Mouse (Mus musculus): ENCODE data around the gene Cep57l1.

The Cep57l1 gene

DNA sequence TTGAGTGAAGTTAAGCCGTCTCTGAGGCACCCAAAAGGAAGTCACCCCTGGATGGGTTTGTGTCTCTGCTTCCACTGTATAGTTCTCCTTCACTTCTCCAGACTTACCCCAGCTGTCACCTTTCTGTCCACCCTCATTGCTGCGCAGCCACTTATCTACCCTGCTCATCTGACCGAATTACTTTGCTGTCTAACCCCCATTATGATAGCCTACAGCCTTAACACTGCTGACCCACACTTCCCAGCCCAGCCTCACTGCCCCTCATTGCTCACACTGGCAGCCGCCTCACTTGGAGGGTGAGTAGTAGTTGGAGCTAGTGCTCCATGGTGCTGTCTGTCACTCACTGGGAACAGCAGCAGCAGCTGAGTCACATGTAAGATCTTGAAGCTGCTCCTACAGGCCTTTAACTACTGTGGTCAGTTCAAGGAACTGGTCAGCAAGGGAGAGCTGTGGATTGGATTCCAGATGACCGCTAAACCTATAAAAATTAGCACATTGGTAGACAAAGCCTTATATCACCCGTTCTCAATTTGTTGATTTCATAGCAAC, 4.7 kb upstream of the Cep57l1 start:
- no peak for DNase-seq

DNA sequence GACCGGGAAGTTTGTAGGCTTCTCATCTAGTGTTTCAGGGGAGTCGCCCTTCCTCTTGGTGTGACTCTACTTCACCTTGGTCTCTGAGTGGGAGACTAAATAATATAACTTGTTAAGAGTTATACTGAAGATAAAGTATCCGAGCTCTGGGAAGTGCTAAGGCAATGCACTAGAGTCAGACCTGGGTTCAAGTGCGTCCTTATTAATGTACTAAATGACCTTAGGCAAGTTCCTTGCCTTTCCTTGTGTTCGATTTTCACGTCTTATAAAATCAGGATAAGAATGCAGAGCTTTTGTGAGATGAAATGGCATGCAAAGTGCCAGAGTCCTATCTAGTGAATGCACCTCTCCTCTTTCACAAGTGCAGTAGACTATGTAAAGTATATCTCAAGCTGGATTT, 2.9 kb upstream of the Cep57l1 start:
- DNase-seq: no peak

DNA sequence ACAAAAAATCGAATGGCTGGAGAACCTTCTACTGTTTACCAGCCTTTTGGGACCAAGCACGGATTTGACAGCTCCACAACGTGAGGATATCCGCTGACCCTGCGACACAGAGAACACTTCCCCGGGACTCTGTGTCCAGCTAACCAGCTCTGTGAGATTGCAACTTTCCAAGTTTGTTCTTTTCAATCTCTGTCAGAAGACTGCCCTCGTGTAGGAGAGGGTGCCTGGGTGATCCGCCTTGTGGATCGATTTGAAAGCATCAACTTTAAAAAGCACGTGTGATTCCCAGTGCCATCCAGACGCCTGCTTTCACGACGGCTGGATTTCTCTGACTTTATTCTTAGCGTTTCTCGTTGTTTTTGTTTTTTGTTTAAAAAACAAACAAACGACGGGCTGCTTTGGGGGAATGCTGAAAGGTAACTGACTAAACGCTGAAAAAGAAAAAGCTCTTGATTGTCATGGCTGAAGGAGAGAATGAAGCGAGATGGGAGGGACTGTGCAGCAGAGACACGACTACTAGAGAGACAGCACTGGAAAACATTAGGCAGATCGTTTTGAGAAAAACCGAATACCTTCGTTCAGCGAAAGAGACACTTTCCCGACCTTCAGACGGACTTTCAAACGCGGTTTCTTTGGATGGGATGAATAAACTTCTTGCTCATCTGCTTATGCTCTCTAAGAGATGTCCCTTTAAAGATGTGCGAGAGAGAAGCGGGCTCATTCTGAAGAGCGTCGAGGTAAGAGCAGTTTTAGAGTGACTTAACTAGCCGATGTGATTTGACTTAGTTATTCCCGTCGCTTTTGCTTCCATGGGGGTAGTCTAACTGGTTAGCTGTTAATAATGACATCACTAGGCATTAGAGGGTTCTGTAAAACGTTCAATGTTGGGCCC, 1.1 kb upstream of the Cep57l1 start:
- DNase-seq: no peak

- peak; percentile 94 for DNase-seq
Measured at GRCm38 (mm10) chr10:41809080-41809770, 446 bp downstream of the Cep57l1 start.

DNA sequence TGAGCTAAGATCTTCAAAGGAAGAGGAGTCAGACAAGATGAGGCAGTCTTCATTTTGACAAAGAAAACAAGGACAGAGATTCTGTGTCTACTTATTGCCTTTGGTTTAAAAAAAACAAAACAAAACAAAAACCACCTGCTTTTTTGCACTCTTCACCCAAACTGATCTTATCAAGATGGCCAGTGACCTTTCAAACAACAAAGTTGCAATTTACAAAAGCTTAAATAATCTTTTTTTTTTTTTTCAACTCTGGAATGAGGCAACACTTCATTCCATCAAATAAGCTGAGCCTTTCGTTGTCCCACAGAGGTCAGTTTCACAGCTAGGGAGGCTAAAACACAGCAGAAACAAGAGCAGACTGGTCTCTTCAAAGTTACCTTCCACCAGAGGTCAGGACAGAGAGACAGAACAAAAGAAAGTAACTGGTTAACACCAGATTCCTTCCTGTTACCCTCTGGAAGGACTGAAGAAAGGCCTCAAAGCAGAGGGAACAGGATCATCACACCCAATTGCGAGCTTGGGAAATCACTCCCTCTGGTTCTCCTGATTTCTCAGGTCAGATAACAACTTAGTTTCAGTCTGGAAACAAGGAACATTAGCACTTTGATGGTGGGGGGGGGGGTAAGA, 3.8 kb downstream of the Cep57l1 start:
- DNase-seq: no peak

- no peak for DNase-seq
Measured at GRCm38 (mm10) chr10:41804711-41805110, 5.0 kb downstream of the Cep57l1 start.

DNA sequence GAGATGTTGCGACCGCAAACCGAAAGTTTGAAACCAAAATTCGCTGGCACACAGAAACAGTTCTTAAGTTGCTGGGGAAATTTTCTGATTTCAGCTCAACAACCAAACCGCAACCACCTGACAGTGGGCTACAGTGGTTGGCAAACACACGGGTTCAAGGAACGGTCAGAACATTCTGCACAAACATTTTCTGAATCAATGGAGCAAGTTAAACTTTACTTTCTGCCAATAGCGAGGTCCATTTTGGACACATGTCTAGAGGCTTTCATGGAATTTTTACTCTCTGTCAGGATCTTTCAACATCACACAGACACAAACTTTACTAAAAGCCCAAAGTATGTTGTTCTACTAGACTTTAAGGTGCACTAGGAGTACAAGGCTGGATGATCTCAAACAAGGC, 6.2 kb downstream of the Cep57l1 start:
- DNase-seq: no peak

GRCm38 (mm10) chr10:41797253-41797652, 12.4 kb downstream of the Cep57l1 start:
- no peak for DNase-seq

DNA sequence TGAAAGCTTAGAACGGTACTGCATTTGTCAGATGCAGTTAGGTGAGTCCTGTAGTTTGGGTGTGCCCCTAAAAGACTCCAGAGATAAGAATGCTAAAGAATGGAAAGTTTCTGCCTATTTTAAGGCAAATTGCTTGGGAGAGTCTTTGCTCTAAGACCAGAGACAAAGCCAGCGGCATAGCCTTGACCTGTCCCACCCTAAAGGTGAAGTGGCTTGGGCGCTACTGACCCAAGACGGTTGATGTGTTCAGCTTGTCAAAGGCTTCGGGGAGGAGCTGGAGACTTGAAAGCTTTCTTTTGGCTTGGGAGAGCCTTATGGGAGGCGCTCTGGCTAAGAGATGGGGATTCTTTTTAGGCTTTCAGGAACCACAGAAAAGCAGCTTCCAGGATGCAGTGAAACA, 17.3 kb downstream of the Cep57l1 start:
- no peak for DNase-seq

DNA sequence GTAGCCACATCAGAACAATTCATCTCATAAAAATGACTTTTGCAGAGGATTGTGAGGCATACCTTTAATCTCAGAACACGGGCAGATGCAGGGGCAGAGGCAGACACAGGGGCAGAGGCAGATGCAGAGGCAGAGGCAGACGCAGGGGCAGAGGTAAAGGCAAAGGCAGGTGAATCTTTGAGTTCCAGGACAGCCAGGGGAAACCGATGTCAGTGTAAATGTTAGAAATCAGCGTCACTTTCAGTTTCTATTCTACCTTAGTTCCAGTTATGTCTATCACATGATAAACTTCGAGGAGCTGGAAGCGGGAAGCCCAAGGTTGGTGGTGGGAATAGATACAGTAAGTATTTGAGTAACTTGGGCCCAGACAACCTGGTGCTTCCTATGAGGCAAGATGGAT, 42.4 kb downstream of the Cep57l1 start:
- no peak for DNase-seq

- no peak for DNase-seq
Measured at GRCm38 (mm10) chr10:41766280-41766679, 43.4 kb downstream of the Cep57l1 start.

DNA sequence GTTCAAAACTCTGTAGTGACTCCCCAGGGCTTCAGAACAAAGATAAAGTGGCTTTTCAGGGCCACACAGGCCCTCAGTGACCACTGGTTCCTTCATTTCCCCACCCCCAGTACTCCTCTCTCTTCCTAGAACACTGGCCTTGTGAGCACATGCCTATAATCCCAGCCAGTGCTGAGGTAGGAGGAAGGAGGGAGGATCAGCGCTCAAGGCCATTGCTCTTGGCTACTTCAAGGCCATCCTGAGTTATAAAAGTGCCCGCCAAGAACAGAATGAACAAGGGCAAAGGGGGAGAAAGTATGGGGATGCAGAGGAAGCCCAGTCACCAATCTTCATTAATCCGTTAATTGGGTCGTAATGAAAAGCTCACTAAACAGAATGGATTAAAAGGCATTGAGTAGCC, 44.1 kb downstream of the Cep57l1 start:
- DNase-seq: no peak

DNA sequence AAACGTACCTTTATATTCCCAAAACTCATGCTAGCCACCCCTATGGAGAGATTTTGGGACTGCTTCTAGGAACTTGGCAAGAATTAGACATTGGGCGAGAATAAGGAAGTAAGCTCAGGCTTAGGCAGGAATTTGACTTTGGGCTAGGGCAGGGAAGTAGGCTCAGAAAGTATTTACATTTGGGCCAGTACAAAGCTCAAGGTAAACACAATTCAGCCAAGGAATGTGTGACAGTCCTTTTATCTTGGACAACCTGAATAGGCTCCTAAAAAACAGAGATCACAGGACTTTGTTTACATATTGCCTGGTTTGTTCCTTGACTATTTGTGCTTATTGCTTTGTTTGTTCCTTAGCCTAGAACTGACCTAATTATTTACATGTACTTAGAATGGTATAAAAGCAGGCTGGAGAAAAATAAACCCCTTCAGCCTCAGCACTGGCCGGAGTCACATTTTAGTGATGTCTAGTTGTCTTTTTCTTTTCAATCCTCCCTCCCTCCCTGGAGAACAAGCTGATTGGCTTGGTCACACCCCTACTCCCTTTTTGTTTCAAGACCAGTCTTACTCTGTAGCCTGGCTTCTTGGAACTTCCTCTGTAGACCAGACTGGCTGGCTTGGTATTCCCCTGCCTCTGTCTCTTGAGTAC, 45.8 kb downstream of the Cep57l1 start:
- no peak for DNase-seq

DNA sequence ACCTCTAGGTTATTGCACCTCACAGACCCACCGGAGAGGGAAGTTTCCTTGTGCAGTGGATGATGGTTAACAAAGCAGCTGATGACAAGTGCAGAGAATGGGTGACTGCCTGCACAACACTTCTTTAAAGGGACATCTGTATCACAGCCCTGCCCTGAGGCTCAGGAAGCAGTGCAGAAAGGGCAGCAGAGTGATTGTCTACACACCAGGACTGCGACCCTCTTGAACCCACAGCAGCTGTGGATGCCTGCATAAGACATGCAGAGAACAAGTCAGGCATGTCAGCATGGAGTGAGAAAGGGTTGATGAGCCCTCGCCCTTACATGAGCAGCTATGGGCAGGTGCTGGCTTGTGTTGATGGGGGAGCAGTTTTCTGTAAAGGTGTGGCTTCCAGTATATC, 48.8 kb downstream of the Cep57l1 start:
- no peak for DNase-seq

DNA sequence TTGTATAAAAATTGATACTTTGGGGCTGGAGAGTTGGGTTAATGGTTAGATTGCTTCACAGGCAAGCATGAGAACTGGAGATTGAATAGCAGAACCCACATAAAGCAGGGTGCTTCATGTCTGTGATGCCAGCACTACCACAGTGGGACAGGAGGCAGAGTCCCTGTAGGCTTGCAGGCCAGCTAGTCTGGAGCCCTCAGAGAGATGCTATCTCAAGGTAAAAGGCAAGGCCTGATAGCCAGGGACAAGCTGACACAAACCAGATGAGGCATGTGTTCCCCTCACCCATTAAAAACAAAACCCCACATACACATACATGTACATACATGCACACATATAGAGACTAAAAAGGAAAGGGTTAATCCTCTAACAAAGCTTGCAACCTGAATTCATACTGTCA, 51.6 kb downstream of the Cep57l1 start:
- DNase-seq: no peak

DNA sequence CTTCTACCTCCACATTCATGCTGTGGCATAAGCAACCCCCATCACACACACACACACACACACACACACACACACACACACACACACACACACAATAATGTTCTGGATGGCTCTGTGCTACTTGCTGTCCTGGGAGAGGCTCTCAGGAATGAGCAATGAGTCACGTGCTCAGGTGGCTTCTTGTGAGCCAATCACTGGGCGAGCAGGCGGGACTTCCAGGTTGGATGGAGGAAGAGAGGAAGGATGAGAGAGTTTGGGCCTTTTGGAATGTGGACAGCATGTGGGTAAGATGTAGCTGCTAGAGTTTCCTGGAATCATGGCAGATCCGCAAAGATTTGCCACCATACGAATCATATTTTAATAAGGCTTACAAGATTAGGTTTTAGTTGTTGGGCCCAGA, 52.4 kb downstream of the Cep57l1 start:
- DNase-seq: no peak

- DNase-seq: no peak
Measured at GRCm38 (mm10) chr10:41751867-41752480, 57.7 kb downstream of the Cep57l1 start.

- no peak for DNase-seq
Measured at GRCm38 (mm10) chr10:41749306-41749705, 60.4 kb downstream of the Cep57l1 start.

DNA sequence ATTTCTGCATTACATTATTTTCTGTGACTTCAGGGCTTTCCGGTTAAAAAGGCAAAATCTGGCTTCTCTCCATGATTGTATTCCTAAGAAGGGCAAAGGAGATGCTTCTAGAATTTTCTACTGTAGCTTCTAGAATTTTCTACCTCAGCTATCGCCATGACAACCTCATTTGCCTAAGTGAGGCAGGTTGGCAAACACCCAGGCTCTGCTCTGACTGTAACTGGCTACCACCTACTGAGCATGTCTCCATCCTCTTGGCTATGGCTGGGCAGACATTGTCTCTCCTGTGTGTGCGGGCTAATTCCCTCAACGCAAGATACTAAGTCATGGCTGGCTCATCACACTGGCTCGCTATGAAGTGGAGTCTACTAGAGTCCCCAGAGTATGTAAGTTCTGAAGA, 63.1 kb downstream of the Cep57l1 start:
- DNase-seq: peak; percentile 69

DNA sequence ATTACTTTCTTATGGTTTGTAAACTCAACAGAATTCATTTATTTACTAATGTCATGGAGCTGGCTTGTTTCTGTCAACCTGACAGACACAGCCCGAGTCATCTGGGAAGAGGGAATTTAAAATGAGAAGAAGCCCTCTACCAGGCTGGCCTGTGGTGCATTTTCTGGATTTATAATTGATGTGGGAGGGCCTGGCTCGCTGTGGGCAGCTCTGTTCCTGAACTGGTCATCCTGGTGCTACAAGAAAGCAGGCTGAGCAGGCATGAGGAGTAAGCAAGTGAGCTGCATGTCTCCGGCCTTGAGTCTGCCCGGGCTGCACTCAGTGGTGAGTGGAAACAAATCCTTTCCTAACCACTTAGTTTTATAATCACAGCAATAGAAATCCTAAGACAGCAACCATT, 65.7 kb downstream of the Cep57l1 start:
- no peak for DNase-seq

DNA sequence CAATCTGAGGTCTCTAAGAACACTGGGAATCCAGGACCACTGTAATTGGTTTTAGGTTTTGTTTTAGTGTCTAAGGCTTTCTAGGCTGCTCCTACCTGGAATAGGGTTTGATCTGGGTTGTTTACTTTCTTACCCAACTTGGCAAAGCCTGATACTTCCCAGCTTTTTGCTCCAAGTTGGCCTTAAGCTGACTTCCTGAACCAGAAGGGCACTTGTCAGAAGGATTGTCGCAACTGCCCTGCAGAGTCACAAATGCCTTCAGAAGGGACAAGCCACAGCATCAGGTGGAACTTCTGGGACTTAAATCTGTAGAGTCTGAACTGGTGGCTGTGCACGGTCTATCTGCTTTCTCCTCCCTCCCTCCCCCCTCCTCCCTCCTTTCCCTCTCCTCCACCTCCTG, 69.5 kb downstream of the Cep57l1 start:
- no peak for DNase-seq

- DNase-seq: no peak
Measured at GRCm38 (mm10) chr10:41737245-41737644, 72.4 kb downstream of the Cep57l1 start.

DNA sequence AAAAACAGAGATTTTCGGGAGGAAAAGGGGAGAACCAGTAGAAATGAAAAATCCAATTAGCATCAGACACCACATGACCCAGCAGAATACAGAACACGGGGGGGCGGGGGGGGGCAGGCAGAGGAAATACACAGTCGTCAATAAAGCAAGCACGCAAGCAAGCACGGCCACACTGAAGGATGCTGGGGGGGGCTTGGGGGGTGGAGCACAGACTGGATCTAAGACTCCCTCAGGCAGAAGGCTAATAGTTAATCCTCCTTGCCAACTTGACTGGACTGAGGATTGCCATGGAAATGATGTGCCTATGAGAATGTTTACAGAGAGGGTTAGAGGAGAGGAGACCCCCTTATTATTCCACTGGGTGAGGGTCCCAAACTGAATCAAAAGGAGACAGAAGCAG, 74.3 kb downstream of the Cep57l1 start:
- DNase-seq: no peak

Measured in layer of hippocampus, adult 9-11 months (tissue).